Mouse (Mus musculus): Measurements from ENCODE around the gene Fam71d. TPM values are rescaled to one million over a fixed set of nuclear protein-coding genes. Genes with fewer than 3 reads are reported as not detected.

Fam71d gene
- total RNA-seq, 1 experiment, result not detected

DNA sequence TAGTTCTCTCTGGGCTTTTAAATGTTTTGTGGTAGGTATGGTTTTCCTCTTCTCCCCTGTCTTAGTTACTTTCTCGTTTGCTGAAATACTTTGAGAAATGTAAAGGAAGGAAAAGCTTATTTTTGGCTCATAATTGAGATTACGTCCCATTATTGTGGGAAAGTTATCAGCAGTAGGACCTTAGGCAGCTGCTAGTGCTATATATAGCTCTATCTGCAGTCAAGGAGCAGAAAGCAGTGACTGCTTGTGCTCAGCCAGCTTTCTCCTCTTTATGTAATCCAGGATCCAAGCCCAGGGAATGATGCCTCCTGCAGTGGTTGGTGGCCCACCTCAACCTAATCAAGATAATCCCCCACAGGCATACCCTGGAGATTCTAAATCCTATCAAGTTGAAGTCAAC, 81.9 kb downstream of the Fam71d start:
- no peak for DNase-seq (ENCODE audit: low read depth, low spot score)
- Histone ChIP-seq H3K9me3 (ENCODE audit: control insufficient read depth, insufficient read depth, low read depth, low read length) (no peaks in the 10 kb centered on the region), H3K27ac (ENCODE audit: insufficient read depth, low read depth, low read length, poor library complexity, severe bottlenecking) (no peak overlapping the region), H3K9ac (ENCODE audit: insufficient read depth, low read depth, low read length, poor library complexity, severe bottlenecking) (no peak overlapping the region), H3K4me1 (ENCODE audit: control insufficient read depth in 2 of 2, insufficient read depth in 2 of 2, low read length in 2 of 2, poor library complexity in 1 of 2) (peaks cover 2 to 3% of the 10 kb centered on the region in 2 experiments; a peak in 1 of 4 replicates), H3K4me3 (ENCODE audit: insufficient read depth in 1 of 2, low read depth in 1 of 2, low read length in 2 of 2, poor library complexity in 1 of 2, severe bottlenecking in 1 of 2) (no peak overlapping the region), H3K36me3 (ENCODE audit: control insufficient read depth, insufficient read depth, low read length, poor library complexity, severe bottlenecking) (no peaks in the 10 kb centered on the region)
- no peak for TF ChIP-seq HCFC1 (IDR thresholded peaks at IDR 0.05; ENCODE audit: borderline replicate concordance, insufficient read depth, low read length)
- TF ChIP-seq ZNF384 (IDR thresholded peaks at IDR 0.05; ENCODE audit: low read depth, low read length), result no peak
- TF ChIP-seq MAFK (IDR thresholded peaks at IDR 0.05; ENCODE audit: insufficient read depth, low read depth, low read length), result no peak
- TF ChIP-seq CHD2 (IDR thresholded peaks at IDR 0.05; ENCODE audit: low read depth, low read length), result no peak
- no peak for TF ChIP-seq ZC3H11A (IDR thresholded peaks at IDR 0.05; ENCODE audit: borderline replicate concordance, low read depth, low read length)
- in situ Hi-C loops (cut with MboI; ENCODE audit: low sequenced_read_pairs in 2 of 2, unreplicated experiment in 2 of 2), result no loop called here

DNA sequence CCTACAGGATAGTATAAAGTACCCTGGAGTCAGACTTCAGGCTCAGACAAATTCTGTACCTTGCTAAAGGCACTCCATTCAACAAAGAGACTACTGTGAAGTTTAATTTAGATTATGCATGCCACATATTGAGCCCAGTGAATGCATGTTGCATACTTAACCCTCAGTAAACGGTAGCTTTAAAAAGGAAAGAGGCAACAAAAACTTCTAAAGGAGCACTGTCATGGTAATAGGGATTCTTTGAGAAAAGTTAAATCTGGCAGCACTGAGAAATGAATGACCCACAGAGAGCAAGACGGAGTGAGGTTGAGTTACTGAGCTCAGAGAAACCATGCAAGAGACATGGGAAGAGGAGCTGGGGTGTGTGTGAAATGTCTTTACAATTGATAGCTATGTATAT, 86.6 kb downstream of the Fam71d start:
- no peak for DNase-seq (ENCODE audit: low read depth, low spot score)
- H3K4me1 ChIP-seq (ENCODE audit: control insufficient read depth in 2 of 2, insufficient read depth in 2 of 2, low read length in 2 of 2, poor library complexity in 1 of 2), result peaks cover 2 to 3% of the 10 kb centered on the region in 2 experiments; a peak in 1 of 4 replicates
- in situ Hi-C loops (cut with MboI; ENCODE audit: low sequenced_read_pairs in 2 of 2, unreplicated experiment in 2 of 2), result no loop called here
- H3K27ac ChIP-seq (ENCODE audit: insufficient read depth, low read depth, low read length, poor library complexity, severe bottlenecking), result no peak overlapping the region
- H3K9me3 ChIP-seq (ENCODE audit: control insufficient read depth, insufficient read depth, low read depth, low read length), result no peaks in the 10 kb centered on the region
- H3K9ac ChIP-seq (ENCODE audit: insufficient read depth, low read depth, low read length, poor library complexity, severe bottlenecking), result no peak overlapping the region
- no peak for TF ChIP-seq CHD2 (IDR thresholded peaks at IDR 0.05; ENCODE audit: low read depth, low read length)
- TF ChIP-seq MAFK (IDR thresholded peaks at IDR 0.05; ENCODE audit: insufficient read depth, low read depth, low read length), result no peak
- no peak for TF ChIP-seq ZC3H11A (IDR thresholded peaks at IDR 0.05; ENCODE audit: borderline replicate concordance, low read depth, low read length)
- TF ChIP-seq HCFC1 (IDR thresholded peaks at IDR 0.05; ENCODE audit: borderline replicate concordance, insufficient read depth, low read length), result no peak
- no peak for TF ChIP-seq ZNF384 (IDR thresholded peaks at IDR 0.05; ENCODE audit: low read depth, low read length)
- H3K4me3 ChIP-seq (ENCODE audit: insufficient read depth in 1 of 2, low read depth in 1 of 2, low read length in 2 of 2, poor library complexity in 1 of 2, severe bottlenecking in 1 of 2), result no peak overlapping the region
- H3K36me3 ChIP-seq (ENCODE audit: control insufficient read depth, insufficient read depth, low read length, poor library complexity, severe bottlenecking), result no peaks in the 10 kb centered on the region

DNA sequence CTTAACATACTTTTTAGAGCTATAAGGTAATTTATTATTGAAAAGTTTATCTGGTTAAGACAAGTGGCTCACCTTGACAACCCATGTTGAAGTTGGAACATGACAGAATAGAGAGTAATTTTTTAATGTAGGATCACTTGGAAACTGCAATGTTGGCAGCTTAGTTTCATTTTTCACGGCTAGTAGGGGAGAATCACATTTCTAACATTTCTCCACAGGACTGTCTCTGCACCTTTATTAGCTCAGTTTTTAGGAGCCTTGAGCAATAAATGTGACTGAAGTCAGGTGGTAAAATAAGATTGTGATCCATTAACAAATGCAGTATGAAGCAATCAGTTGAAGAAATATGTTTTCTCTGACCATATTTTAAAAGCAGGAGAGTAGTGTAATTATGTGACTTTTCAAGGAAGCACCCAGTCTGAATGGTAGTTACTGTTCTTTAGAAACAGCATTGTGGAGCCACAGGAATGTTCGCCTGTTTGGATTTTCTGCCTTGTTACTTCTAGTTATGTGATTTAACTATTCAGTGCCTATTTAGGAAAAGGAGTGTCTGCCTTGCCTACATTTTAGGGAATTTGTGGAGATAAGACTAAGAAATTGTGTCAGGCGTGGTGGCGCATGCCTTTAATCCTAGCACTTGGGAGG, 87.2 kb downstream of the Fam71d start:
- H3K4me3 ChIP-seq (ENCODE audit: insufficient read depth in 1 of 2, low read depth in 1 of 2, low read length in 2 of 2, poor library complexity in 1 of 2, severe bottlenecking in 1 of 2), result no peak overlapping the region
- no peak overlapping the region for H3K27ac ChIP-seq (ENCODE audit: insufficient read depth, low read depth, low read length, poor library complexity, severe bottlenecking)
- peaks cover 2 to 3% of the 10 kb centered on the region in 2 experiments; a peak in 1 of 4 replicates for H3K4me1 ChIP-seq (ENCODE audit: control insufficient read depth in 2 of 2, insufficient read depth in 2 of 2, low read length in 2 of 2, poor library complexity in 1 of 2)
- in situ Hi-C loops (cut with MboI; ENCODE audit: low sequenced_read_pairs in 2 of 2, unreplicated experiment in 2 of 2), result no loop called here
- TF ChIP-seq CHD2 (IDR thresholded peaks at IDR 0.05; ENCODE audit: low read depth, low read length), result no peak
- H3K9me3 ChIP-seq (ENCODE audit: control insufficient read depth, insufficient read depth, low read depth, low read length), result no peaks in the 10 kb centered on the region
- no peak for DNase-seq (ENCODE audit: low read depth, low spot score)
- H3K36me3 ChIP-seq (ENCODE audit: control insufficient read depth, insufficient read depth, low read length, poor library complexity, severe bottlenecking), result no peaks in the 10 kb centered on the region
- no peak overlapping the region for H3K9ac ChIP-seq (ENCODE audit: insufficient read depth, low read depth, low read length, poor library complexity, severe bottlenecking)

Other genes with a start within 250 kb of the Fam71d start
- gene Mpp5, start 57.4 kb downstream of the Fam71d start, total RNA-seq (2012; rRNA removed), result 15.4 and 19.9 TPM in 2 replicates
- 34.8 and 44.6 TPM in 2 replicates for gene Atp6v1d, start 170.1 kb downstream of the Fam71d start, total RNA-seq (2012; rRNA removed)
- 113 and 184 TPM in 2 replicates for gene Eif2s1, start 170.3 kb downstream of the Fam71d start, total RNA-seq (2012; rRNA removed)
- 0.98 and 1.1 TPM in 2 replicates for gene Plek2, start 215.4 kb downstream of the Fam71d start, total RNA-seq (2012; rRNA removed)